Comparison of ENCODE assay signal across 26 mouse cellular contexts in the genomic region with DNA sequence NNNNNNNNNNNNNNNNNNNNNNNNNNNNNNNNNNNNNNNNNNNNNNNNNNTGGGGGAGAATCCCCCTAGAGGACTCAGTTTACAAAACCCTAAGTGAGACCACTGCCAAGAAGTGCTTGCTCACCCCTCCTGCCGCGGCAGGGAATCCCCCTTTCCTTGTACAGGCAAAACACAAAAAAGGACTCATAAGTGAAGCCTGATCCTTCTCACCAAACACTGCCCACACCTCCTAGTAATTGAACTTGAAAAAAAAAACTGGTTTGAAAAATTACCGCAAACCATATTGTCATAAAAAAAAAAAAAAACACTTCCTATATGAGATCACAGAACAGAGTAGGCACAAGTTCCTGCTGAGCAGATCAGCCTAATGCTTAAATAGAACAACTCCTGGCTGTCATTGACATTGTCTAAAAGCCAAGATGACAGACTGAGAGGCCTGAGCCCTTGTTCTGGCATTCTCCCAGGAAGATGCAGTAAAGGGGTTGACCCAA. TPM values are rescaled to one million over a fixed set of nuclear protein-coding genes. Genes with fewer than 3 reads are reported as not detected.
DNase-seq lines count a peak whose midpoint lies in the region; ATAC-seq and TF ChIP-seq lines count a peak whose summit lies in the region.
"Had no signal": no experiment of that assay in that cellular context is flagged by ENCODE, and none has a peak within 500 bp of the region (broad histone marks: within the 10 kb centered on the region; RNA-seq: fewer than 3 reads in every experiment).

TSS of gene Il2ra (plus strand) at position 357 of the 491 bp plus-strand sequence.

- H3K4me3 ChIP-seq in thymus, adult 2 months (ENCODE audit: control insufficient read depth, insufficient read depth, low read length), result peak within 1 kb of the TSS; percentile 22; the same call in 1 of the 2 replicates
- H3K4me3 ChIP-seq in intestine, embryonic 15.5 days (replicated peaks), result no peak within 1 kb of the TSS
- no peak within 1 kb of the TSS for H3K4me3 ChIP-seq in midbrain, embryonic 14.5 days (replicated peaks; ENCODE audit: low read depth, low read length)
- H3K4me3 ChIP-seq: embryonic facial prominence, embryonic 12.5 days; liver, embryonic 13.5 days; midbrain, embryonic 15.5 days; neural tube, embryonic 13.5 days had no signal

- no peak for TF ChIP-seq POLR2A in thymus, adult 2 months (IDR thresholded peaks at IDR 0.05; ENCODE audit: control insufficient read depth, extremely low read depth, insufficient read depth, low read length, poor library complexity)

- H3K9ac ChIP-seq in intestine, embryonic 15.5 days, result no peak within 1 kb of the TSS
- no peak within 1 kb of the TSS for H3K9ac ChIP-seq in midbrain, embryonic 14.5 days (replicated peaks; ENCODE audit: low read length)
- H3K9ac ChIP-seq: embryonic facial prominence, embryonic 12.5 days; liver, embryonic 13.5 days; midbrain, embryonic 15.5 days; neural tube, embryonic 13.5 days had no signal

- no peaks in the 10 kb centered on the region for H3K9me3 ChIP-seq in intestine, embryonic 15.5 days
- H3K9me3 ChIP-seq in midbrain, embryonic 14.5 days (ENCODE audit: control insufficient read depth, low read length), result no peaks in the 10 kb centered on the region
- H3K9me3 ChIP-seq: embryonic facial prominence, embryonic 12.5 days; liver, embryonic 13.5 days; midbrain, embryonic 15.5 days; neural tube, embryonic 13.5 days had no signal

- no peak for DNase-seq in thymus, adult 2 months
- DNase-seq in thymus, postnatal 25 days, result no peak
- DNase-seq in midbrain, embryonic 14.5 days, result no peak
- DNase-seq: adrenal gland, adult 8-10 months; cerebellum, adult 2 months; cerebellum, postnatal 25 days; heart, postnatal 10 days; kidney, adult 8-10 months; kidney, postnatal 25 days; liver, embryonic 13.5 days; lung, adult 2 months; lung, postnatal 14 days had no signal

- no peaks in the 10 kb centered on the region for H3K36me3 ChIP-seq in thymus, adult 2 months (ENCODE audit: control insufficient read depth, insufficient read depth, low read length)
- H3K36me3 ChIP-seq in intestine, embryonic 15.5 days, result no peaks in the 10 kb centered on the region
- H3K36me3 ChIP-seq in midbrain, embryonic 14.5 days (ENCODE audit: control insufficient read depth, insufficient read depth, low read length), result no peaks in the 10 kb centered on the region
- H3K36me3 ChIP-seq: embryonic facial prominence, embryonic 12.5 days; liver, embryonic 13.5 days; midbrain, embryonic 15.5 days; neural tube, embryonic 13.5 days had no signal

- WGBS in thymus, adult 2 months, result 4% methylated on average over 3 of the region's 3 CpGs
- 88% methylated on average over 3 of the region's 3 CpGs for WGBS in intestine, embryonic 15.5 days
- WGBS in midbrain, embryonic 14.5 days, result 88% methylated on average over 3 of the region's 3 CpGs

- TF ChIP-seq CTCF in thymus, adult 2 months (IDR thresholded peaks at IDR 0.05; ENCODE audit: borderline replicate concordance, control insufficient read depth, extremely low read depth, insufficient read depth, low read length, poor library complexity), result no peak

- peaks cover 16% of the 10 kb centered on the region for H3K4me1 ChIP-seq in thymus, adult 2 months (replicated peaks; ENCODE audit: control insufficient read depth, insufficient read depth, low read length)
- no peaks in the 10 kb centered on the region for H3K4me1 ChIP-seq in intestine, embryonic 15.5 days (replicated peaks)
- no peaks in the 10 kb centered on the region for H3K4me1 ChIP-seq in midbrain, embryonic 14.5 days (ENCODE audit: control insufficient read depth, insufficient read depth, low read length)
- H3K4me1 ChIP-seq: embryonic facial prominence, embryonic 12.5 days; liver, embryonic 13.5 days; midbrain, embryonic 15.5 days; neural tube, embryonic 13.5 days had no signal

- ATAC-seq in CD4-positive, CD25-positive, alpha-beta regulatory T cell, adult 4 months, result peak; percentile 71
- ATAC-seq in activated CD4-positive, CD25-positive, alpha-beta regulatory T cell, adult 4 months, result peak; percentile 70
- ATAC-seq in megakaryocyte, adult 5-6 weeks (ENCODE audit: poor library complexity, severe bottlenecking), result peak; percentile 62
- no peak for ATAC-seq in intestine, embryonic 15.5 days
- ATAC-seq in midbrain, embryonic 14.5 days (ENCODE audit: low FRiP score, low TSS enrichment), result no peak
- ATAC-seq: midbrain, embryonic 15.5 days had no signal

- no peak within 1 kb of the TSS for H3K4me2 ChIP-seq in intestine, embryonic 15.5 days (replicated peaks)
- no peak within 1 kb of the TSS for H3K4me2 ChIP-seq in midbrain, embryonic 14.5 days (ENCODE audit: low read length)
- H3K4me2 ChIP-seq: embryonic facial prominence, embryonic 12.5 days; liver, embryonic 13.5 days; midbrain, embryonic 15.5 days; neural tube, embryonic 13.5 days had no signal

- H3K27me3 ChIP-seq in thymus, adult 2 months (ENCODE audit: control insufficient read depth, insufficient read depth, low read length), result no peaks in the 10 kb centered on the region
- H3K27me3 ChIP-seq in intestine, embryonic 15.5 days (replicated peaks), result no peaks in the 10 kb centered on the region
- no peaks in the 10 kb centered on the region for H3K27me3 ChIP-seq in midbrain, embryonic 14.5 days (ENCODE audit: control insufficient read depth, insufficient read depth, low read length)
- H3K27me3 ChIP-seq: embryonic facial prominence, embryonic 12.5 days; liver, embryonic 13.5 days; midbrain, embryonic 15.5 days; neural tube, embryonic 13.5 days had no signal

- H3K27ac ChIP-seq in thymus, adult 2 months (ENCODE audit: control insufficient read depth, insufficient read depth, low read length), result peak within 1 kb of the TSS; percentile 70
- H3K27ac ChIP-seq in intestine, embryonic 15.5 days, result no peak within 1 kb of the TSS
- H3K27ac ChIP-seq in midbrain, embryonic 14.5 days (replicated peaks; ENCODE audit: low read depth, low read length), result no peak within 1 kb of the TSS
- H3K27ac ChIP-seq: embryonic facial prominence, embryonic 12.5 days; liver, embryonic 13.5 days; midbrain, embryonic 15.5 days; neural tube, embryonic 13.5 days; stomach, postnatal 0 days had no signal

RNA-seq across cellular contexts. Expression of gene Il2ra, which starts in this region (rescaled TPM):
- 19.5 and 19.7 TPM in 2 replicates for polyA plus RNA-seq in thymus, adult 2 months (2012; rRNA removed)
- 100 to 1,000 TPM; 347 to 420 TPM for polyA plus RNA-seq in CD4-positive, CD25-positive, alpha-beta regulatory T cell, adult 4 months (2017; shearing (Covaris generic))
- 100 to 1,000 TPM; 305 to 312 TPM for polyA plus RNA-seq in activated CD4-positive, CD25-positive, alpha-beta regulatory T cell, adult 4 months (2017; shearing (Covaris generic))
- 0.42 and 0.75 TPM in 2 replicates for total RNA-seq in megakaryocyte, adult 5-6 weeks (2015)
- total RNA-seq in megakaryocyte, adult 5-6 weeks (2017), result not detected in 2 replicates
- 0.03 and 0.06 TPM in 2 replicates for polyA plus RNA-seq in intestine, embryonic 15.5 days (2015; fragmentation: Nextera tagmentation; extraction: Ambion mirVana)
- polyA plus RNA-seq in midbrain, embryonic 14.5 days (2014; fragmentation: Nextera tagmentation; extraction: Ambion mirVana), result not detected in 2 replicates
- total RNA-seq: ES-E14 had no signal
- polyA plus RNA-seq: C2C12; embryonic facial prominence, embryonic 12.5 days; forebrain, embryonic 11.5 days; hindbrain, embryonic 11.5 days; intestine, embryonic 14.5 days; limb, embryonic 14.5 days; liver, embryonic 13.5 days; stomach, postnatal 0 days had no signal

Comparison
In these comparisons a context has a peak if more than half of its experiments do, and no peak if none do; other contexts are left out.
1. RNA of gene Il2ra (polyA plus RNA-seq): 347 to 420 TPM in CD4-positive, CD25-positive, alpha-beta regulatory T cell, adult 4 months, 305 to 312 TPM in activated CD4-positive, CD25-positive, alpha-beta regulatory T cell, adult 4 months and 19.5 to 19.7 TPM in thymus, adult 2 months; 0.03 to 0.06 TPM in intestine, embryonic 15.5 days and not detected in midbrain, embryonic 14.5 days; every median in the first group is over 10 times any median in the second.
2. RNA of gene Il2ra (polyA plus RNA-seq): 347 to 420 TPM in CD4-positive, CD25-positive, alpha-beta regulatory T cell, adult 4 months and 305 to 312 TPM in activated CD4-positive, CD25-positive, alpha-beta regulatory T cell, adult 4 months; 19.5 to 19.7 TPM in thymus, adult 2 months; every median in the first group is over 10 times any median in the second.
3. Peak in ATAC-seq in megakaryocyte, adult 5-6 weeks; RNA of the gene not detected or under 1 TPM.
4. ATAC-seq: peak in CD4-positive, CD25-positive, alpha-beta regulatory T cell, adult 4 months (single experiment) and activated CD4-positive, CD25-positive, alpha-beta regulatory T cell, adult 4 months (single experiment); none in intestine, embryonic 15.5 days (single experiment) and midbrain, embryonic 14.5 days (single experiment).